Mouse (Mus musculus): ENCODE measurements around the gene Duox1. TPM values are rescaled to one million over a fixed set of nuclear protein-coding genes. Genes with fewer than 3 reads are reported as not detected.
"Not testable (repeated sequence)": the region's sequence is repeated elsewhere in the genome, so short reads cannot be mapped to it uniquely, and the experiment has no call there.

Duox1 gene
- polyA plus RNA-seq, 1 experiment = not detected

DNA sequence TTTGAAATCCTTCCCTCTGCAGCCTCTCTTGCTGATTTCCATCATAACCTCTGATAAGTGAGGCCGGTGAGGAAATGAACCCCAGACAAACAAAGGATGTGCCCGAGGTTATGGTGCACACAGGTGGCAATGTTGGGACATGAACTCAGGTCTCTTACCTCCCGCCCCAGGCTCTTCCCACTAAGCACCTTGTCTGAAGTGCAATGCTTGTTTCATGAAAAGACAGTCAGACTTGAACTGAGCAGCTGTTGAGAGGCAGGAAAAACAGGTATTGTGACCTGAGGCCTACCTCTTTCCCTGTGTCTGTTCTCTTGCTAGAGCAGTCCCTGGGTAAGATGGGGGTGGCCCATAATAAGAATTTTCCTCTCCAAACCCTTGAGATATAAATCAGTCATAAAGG is 16.8 kb downstream of the Duox1 start:
- Histone ChIP-seq H3K27ac (ENCODE audit: insufficient read depth, low read length) (no peak overlapping the region), H3K4me3 (ENCODE audit: insufficient read depth, low read length) (no peak overlapping the region), H3K4me1 (ENCODE audit: control insufficient read depth, insufficient read depth, low read length) (no peaks in the 10 kb centered on the region)
- TF ChIP-seq POLR2A (IDR thresholded peaks at IDR 0.05; ENCODE audit: extremely low read depth, insufficient read depth, low read length) = no peak
- no peak for TF ChIP-seq CTCF (IDR thresholded peaks at IDR 0.05; ENCODE audit: extremely low read depth, insufficient read depth, low read length)

DNA sequence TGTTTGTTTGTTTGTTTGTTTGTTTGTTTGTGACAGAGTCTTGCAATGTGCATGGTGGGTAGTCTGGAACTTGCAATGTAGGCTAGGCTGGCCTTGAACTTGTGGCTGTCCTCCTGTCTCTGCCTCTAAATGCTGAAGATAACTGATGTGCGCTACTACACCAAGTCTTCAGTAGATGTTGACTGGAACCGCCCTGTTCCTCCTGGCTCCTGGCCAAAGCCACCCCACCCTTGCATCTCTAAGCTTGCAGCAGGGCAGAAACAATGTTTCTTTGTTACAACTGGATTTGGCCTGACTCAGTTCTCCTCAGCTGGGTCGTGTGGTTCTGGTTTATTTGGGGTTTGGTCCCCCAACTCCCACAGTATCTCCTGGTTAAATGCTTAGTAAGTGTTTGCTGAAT is 18.7 kb downstream of the Duox1 start:
- TF ChIP-seq POLR2A (IDR thresholded peaks at IDR 0.05; ENCODE audit: extremely low read depth, insufficient read depth, low read length) (no peak), CTCF (IDR thresholded peaks at IDR 0.05; ENCODE audit: extremely low read depth, insufficient read depth, low read length) (no peak)
- no peak overlapping the region for H3K4me3 ChIP-seq (ENCODE audit: insufficient read depth, low read length)
- H3K4me1 ChIP-seq (ENCODE audit: control insufficient read depth, insufficient read depth, low read length) = no peaks in the 10 kb centered on the region
- no peak overlapping the region for H3K27ac ChIP-seq (ENCODE audit: insufficient read depth, low read length)

DNA sequence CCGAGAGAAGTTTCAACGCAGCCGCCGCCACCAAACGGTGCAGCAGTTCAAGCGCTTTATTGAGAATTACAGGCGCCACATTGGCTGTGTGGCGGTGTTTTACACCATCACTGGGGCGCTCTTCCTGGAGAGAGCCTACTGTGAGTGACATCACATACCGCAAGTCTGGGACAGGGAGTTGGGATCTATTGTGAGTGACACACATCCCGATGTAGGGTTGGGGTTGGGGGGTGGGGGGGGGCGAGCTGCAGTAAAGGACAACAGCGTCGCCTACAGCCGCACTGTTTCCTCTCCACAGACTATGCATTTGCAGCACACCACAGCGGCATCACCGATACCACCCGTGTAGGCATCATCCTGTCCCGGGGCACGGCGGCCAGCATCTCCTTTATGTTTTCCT is 21.8 kb downstream of the Duox1 start:
- Histone ChIP-seq H3K4me3 (ENCODE audit: insufficient read depth, low read length) (no peak overlapping the region), H3K4me1 (ENCODE audit: control insufficient read depth, insufficient read depth, low read length) (no peaks in the 10 kb centered on the region), H3K27ac (ENCODE audit: insufficient read depth, low read length) (no peak overlapping the region)
- TF ChIP-seq POLR2A (IDR thresholded peaks at IDR 0.05; ENCODE audit: extremely low read depth, insufficient read depth, low read length) = no peak

DNA sequence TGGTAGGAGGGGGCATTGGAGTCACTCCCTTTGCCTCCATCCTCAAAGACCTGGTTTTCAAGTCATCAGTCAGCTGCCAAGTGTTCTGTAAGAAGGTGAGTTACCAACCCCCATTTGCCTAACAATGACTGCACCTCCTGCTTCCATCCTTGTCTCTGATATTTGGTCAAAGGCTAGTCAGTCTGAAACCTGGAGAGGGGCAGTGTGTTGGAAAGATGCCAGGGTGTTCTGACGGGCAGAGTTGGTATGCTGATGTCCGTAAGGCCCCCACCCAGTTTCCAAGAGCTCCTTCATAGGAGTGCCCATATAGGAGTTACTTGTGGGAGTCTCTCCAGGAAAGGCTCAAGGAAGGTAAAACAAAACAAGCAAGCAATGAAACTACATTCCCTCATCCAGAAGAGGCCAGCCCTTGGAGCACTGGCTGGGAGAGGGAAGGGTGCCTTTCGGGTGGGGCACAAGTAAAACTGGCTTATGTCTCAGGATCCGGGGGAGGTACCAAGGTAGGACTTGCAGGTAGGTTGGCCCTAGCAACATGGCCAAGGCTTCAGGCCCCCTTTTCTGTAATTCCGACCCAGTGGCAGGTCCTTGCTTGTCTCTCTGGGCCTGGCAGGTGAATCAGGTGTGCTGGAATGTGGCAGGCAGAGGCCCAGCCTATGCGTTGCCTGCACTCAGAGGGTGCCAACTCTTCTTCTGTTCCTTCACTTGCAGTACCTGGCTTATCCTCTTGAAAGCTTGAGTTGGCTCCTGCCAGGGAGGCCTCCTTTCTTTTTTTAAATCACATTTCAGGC is 29.8 kb downstream of the Duox1 start:
- no peaks in the 10 kb centered on the region for H3K4me1 ChIP-seq (ENCODE audit: control insufficient read depth, insufficient read depth, low read length)
- no peak overlapping the region for H3K27ac ChIP-seq (ENCODE audit: insufficient read depth, low read length)
- TF ChIP-seq POLR2A (IDR thresholded peaks at IDR 0.05; ENCODE audit: extremely low read depth, insufficient read depth, low read length) = no peak
- H3K4me3 ChIP-seq (ENCODE audit: insufficient read depth, low read length) = no peak overlapping the region

DNA sequence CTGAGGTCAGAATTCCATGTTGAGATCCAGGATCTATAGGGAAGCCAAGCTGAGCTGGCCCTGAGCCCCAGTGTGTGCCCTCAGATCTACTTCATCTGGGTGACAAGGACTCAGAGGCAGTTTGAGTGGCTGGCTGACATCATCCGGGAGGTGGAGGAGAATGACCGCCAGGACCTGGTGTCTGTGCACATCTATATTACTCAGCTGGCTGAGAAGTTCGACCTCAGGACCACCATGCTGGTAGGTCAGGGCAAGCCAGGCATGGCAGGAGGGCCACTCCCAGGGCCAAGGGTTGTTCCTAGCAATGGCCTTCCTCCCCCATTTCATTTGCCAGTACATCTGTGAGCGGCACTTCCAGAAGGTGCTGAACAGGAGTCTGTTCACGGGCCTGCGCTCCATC is 30.7 kb downstream of the Duox1 start:
- H3K27ac ChIP-seq (ENCODE audit: insufficient read depth, low read length); H3K4me1 ChIP-seq (ENCODE audit: control insufficient read depth, insufficient read depth, low read length); H3K4me3 ChIP-seq (ENCODE audit: insufficient read depth, low read length): not testable (repeated sequence)

DNA sequence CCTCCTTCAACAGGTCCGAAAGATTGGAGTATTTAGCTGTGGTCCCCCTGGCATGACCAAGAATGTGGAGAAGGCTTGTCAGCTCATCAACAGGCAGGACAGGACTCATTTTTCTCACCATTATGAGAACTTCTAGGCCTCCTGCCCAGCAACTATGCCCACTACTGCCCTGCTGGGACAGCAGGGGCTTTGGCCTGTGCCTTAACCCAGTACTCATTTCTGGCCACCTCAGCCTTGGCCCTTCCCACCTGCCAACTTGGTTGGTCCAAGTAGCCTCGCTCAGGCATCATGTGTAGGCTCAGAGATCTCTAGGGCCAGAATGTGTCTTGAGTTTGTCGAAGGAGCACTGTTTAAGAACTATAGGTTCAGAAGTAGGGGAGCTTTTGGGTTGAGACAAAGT is 31.8 kb downstream of the Duox1 start:
- no peak overlapping the region for H3K4me3 ChIP-seq (ENCODE audit: insufficient read depth, low read length)
- TF ChIP-seq POLR2A (IDR thresholded peaks at IDR 0.05; ENCODE audit: extremely low read depth, insufficient read depth, low read length) (no peak), CTCF (IDR thresholded peaks at IDR 0.05; ENCODE audit: extremely low read depth, insufficient read depth, low read length) (no peak)
- H3K4me1 ChIP-seq (ENCODE audit: control insufficient read depth, insufficient read depth, low read length) = peaks cover 9% of the 10 kb centered on the region
- H3K27ac ChIP-seq (ENCODE audit: insufficient read depth, low read length) = no peak overlapping the region

DNA sequence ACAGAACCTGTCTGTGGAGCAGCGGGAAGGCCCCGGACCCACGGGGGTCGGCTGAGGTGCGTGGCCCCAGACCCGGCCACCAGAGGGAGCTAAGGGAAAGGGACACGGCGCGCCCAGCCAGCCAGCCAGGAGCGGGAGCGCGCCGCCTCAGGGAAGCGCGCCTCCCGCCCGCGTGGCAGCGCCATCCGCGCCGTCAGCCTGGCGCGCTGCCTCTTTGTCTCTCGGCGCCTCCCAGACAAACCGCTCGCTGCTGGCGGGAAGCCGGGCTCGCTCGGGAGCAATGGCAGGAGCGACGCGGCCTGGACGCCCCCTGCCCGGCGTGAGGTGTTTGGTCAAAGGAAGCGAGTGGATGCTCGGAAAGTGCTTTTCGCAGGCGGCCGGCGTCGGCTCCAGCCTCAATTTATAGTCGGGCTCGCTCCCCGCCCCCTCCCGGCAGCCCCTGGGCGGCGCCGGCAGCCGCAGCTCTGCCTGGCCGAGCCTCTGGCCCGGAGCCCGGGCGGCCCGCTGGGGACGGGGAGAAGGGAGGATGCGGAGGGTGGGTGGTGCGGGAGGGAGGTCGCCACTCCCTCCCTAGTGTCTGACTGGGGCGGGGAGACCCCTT is 33.2 kb downstream of the Duox1 start:
- TF ChIP-seq CTCF (IDR thresholded peaks at IDR 0.05; ENCODE audit: extremely low read depth, insufficient read depth, low read length) (peak; percentile 49), POLR2A (IDR thresholded peaks at IDR 0.05; ENCODE audit: extremely low read depth, insufficient read depth, low read length) (peak; percentile 71)
- H3K4me1 ChIP-seq (ENCODE audit: control insufficient read depth, insufficient read depth, low read length) = peaks cover 9% of the 10 kb centered on the region

DNA sequence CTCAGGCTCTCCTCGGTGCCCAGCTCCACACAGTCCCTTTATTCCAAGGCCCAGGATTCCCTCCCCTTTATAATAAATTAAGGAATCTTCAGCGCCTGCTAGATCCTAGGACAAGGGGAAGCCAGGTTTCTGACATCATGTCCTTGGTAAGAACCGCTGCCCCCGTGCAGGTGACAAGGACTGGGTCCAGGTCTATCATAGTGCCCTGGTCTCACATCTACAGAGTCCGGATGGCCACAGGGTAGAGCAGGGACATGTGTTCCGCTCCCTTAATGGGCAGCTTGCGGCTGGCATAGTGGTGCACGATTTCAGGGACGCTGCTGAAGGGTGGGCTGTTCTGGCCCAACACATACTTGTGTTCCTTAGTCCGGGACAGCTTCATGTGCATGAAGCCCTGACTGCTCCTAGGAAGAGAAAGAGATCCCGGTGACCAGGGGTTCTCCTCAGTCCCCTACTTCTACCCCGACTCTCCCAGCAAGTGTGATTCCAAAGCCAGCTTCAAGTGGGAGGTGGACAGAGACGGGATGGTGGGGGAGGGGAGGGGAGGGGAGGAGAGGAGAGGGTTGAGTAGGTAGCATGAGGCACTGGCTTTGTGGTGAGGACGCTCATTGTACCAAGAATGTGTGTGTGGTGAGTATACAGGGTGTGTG is 33.8 kb downstream of the Duox1 start:
- Histone ChIP-seq H3K27ac (ENCODE audit: insufficient read depth, low read length) (peak overlapping the region; percentile 88; the same call in 1 of the 2 replicates), H3K4me3 (ENCODE audit: insufficient read depth, low read length) (peak overlapping the region; percentile 42), H3K4me1 (ENCODE audit: control insufficient read depth, insufficient read depth, low read length) (peaks cover 9% of the 10 kb centered on the region)
- TF ChIP-seq CTCF (IDR thresholded peaks at IDR 0.05; ENCODE audit: extremely low read depth, insufficient read depth, low read length) (no peak), POLR2A (IDR thresholded peaks at IDR 0.05; ENCODE audit: extremely low read depth, insufficient read depth, low read length) (0 out of 2 replicates have a peak, but pooled peaks have one; percentile 23)

More for the DNA sequence above, 33.2 kb downstream of the Duox1 start:
- peak overlapping the region; percentile 42 for H3K4me3 ChIP-seq (ENCODE audit: insufficient read depth, low read length)
- peak overlapping the region; percentile 88 for H3K27ac ChIP-seq (ENCODE audit: insufficient read depth, low read length)

DNA sequence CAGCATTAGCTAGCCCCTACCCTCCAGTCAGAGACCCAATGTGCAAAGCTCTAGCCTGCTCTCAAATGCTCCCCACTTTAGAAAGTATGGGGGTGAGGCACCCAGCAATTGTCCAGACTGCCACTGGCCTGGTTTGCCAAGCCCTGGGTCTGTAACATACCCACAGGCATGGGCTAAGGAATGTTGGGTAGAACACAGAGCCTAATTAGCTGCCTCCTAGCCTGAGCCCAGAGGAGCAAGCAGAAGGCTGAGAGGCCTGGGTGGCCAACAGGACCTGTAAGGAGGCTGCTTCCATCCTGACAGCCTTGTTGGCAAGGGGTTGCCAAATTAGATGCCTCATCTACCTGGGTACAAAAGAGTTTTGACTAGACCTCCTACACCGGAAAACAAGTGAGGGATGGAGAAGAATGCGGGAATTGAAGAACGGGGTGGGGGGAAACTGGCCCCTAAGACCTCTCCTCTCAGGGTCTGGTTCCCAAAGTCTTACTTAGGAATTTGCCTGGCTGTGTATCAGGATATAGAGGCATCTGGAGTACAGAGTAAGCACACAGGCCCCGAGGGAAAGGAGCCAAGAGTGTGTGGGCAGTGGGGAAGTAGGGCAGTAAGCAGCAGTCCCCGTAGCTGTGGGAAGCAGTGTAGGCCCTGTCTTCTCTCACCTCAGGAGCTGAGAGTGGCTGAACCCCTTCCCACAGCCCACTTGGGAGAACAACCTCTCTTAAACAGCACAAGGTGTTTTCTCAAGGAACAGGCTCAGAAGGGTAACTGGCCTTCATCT is 35.9 kb downstream of the Duox1 start:
- H3K27ac ChIP-seq (ENCODE audit: insufficient read depth, low read length) = 0 out of 2 replicates have a peak overlapping the region, but pooled peaks have one; percentile 32
- TF ChIP-seq CTCF (IDR thresholded peaks at IDR 0.05; ENCODE audit: extremely low read depth, insufficient read depth, low read length) (no peak), POLR2A (IDR thresholded peaks at IDR 0.05; ENCODE audit: extremely low read depth, insufficient read depth, low read length) (no peak)
- peaks cover 9% of the 10 kb centered on the region for H3K4me1 ChIP-seq (ENCODE audit: control insufficient read depth, insufficient read depth, low read length)
- H3K4me3 ChIP-seq (ENCODE audit: insufficient read depth, low read length) = no peak overlapping the region
